Mouse (Mus musculus) splenic B cell, adult 2 months (primary cell): Measurements from ENCODE around the gene Pak2.

Experiments used
- DNase-seq: peaks from one replicate; pipeline ENCODE4 v3.0.0-alpha.2; 2011; ENCODE audit warnings: low read depth, low spot score
- H3K27me3 ChIP-seq: 2 replicates; pipeline ENCODE4 v1.6.1; 2012; ENCODE audit warnings: mild to moderate bottlenecking, low read length, moderate library complexity, mixed read lengths; ENCODE audit not compliant: control insufficient read depth, poor library complexity, insufficient read depth, severe bottlenecking
- H3K36me3 ChIP-seq: 2 replicates; pipeline ENCODE4 v1.6.1; 2012; ENCODE audit warnings: mild to moderate bottlenecking, low read length, moderate library complexity, mixed read lengths; ENCODE audit not compliant: control insufficient read depth, poor library complexity, insufficient read depth, severe bottlenecking

Gene Pak2

DNA sequence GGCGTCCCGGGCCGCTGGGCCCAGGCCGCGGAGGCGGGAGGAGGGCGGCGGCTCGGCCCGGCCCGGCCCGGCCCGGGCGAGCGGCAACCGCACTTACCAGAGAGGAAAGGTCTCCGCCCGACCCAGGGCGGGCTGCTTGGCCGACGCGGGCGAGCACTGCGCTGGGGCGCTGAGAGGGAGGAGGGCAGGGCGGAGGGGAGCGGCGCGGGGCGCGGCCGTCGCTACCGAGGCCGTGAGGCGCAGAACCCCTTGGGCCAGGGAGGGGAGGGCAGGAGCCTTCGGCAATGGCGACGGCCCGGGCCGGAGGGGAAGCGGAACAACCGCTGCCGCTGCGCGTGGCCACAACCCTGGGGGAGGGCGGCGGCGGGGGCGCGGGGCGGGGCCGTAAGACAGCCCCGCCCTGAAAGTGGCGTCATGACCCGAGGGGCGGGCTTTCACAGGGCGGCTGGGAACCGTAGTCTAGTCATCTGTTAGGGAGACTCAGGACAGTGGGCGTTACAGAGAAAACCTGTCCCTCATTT, at the start of gene Pak2:
Gene Pak2 (minus strand): TSS at position 352 of the 521 bp plus-strand sequence.
- peak; percentile 92 for DNase-seq
- H3K36me3 ChIP-seq = no peaks in the 10 kb centered on the region
- H3K27me3 ChIP-seq = no peaks in the 10 kb centered on the region

DNA sequence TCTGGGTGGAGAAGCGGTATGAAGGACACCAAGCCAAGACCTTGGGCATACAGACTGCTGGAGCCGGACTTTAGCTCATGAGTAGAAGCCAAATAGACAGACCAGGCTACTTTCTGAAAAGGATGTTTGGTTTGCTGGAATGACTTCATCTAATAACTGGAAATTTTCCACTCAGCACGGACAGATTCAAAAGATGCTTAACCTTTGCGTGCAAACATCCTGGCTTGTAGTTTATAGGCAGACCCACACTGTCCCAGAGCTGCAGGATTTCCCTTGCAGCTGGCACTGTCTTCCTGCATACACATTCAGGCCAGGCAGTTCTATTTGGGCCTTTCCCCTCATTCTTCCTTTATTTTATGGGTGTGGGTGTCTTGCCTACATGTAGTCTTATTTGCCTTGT, 47.9 kb upstream of the Pak2 start:
- no peaks in the 10 kb centered on the region for H3K36me3 ChIP-seq
- DNase-seq = no peak
- no peaks in the 10 kb centered on the region for H3K27me3 ChIP-seq

DNA sequence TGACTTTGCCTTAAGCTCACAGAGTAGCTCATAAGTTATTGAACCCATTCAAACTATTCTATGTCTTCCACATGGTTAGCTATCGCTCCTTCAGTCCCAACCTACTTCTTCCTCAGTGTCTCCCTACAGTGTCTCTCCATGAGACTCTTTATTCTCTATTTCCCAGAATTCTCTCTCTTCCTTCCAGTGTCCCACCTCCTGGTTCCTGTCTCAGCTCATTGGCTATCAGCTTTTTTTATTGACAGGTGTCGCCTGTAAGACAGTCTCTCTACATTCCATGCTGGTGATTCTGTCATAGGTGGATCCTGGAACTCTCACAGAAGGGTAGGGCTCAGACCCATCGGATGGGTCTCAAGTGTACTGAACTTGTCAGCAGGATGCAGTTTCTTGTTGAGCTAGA, 46.2 kb upstream of the Pak2 start:
- Histone ChIP-seq H3K27me3 (no peaks in the 10 kb centered on the region), H3K36me3 (no peaks in the 10 kb centered on the region)
- no peak for DNase-seq

DNA sequence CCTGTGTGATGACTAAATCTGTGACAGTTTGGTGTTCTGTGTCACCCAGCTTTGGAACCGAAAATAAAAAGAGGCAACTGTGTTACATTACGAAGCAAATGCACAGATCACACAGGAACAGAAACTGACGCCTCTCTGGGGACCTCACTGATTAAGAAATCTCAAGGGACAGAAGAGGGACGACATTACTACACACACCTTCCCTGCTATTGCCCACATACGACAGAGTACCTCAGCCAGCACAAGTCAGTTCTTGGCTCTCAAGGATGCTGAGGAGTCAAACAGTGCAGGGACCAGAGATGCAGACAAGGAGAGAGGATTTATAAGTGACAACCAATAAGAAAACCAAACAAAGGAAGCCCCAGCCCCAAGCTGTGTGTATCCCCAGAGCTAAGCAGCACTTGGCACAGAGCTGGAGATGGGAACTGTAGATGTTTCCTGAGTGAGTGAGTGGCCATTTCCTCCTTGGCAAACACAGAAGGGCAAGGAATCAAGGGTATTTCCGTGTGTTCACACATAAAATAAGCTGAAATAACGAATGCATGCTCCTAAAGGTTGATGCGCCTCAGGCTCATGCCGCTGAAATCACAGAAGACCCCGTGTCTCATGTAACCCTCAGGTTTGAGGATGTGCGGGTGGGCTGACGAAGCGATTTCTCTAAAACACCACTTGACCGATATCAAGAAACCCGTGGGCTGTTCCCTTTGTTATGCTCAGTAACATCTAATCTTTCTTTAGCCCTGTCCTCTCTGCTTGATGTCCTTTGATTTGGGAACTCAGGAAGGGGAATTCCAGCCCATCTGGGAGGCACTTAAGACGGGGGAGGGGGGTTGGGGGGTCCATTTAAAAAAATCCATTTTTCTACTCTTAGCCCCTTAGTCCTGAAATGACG, 45.5 kb upstream of the Pak2 start:
- Histone ChIP-seq H3K36me3 (no peaks in the 10 kb centered on the region), H3K27me3 (no peaks in the 10 kb centered on the region)
- DNase-seq = peak; percentile 95

DNA sequence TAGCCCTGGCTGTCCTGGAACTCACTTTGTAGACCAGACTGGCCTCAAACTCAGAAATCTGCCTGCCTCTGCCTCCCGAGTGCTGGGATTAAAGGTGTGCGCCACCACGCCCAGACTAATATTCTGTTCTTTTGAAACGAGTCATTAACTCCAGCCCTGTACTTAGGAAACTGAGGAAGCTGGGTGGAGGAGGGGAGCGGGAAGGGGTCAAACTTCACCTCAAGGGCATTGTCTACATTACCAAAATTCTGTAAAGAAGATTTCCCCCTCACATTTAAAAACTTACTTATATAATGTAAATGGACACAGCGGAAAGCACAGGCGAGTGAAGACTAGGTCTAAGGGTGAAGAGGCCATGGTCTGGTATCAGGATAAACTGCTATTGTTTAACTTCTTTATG, 44.9 kb upstream of the Pak2 start:
- H3K36me3 ChIP-seq = no peaks in the 10 kb centered on the region

DNA sequence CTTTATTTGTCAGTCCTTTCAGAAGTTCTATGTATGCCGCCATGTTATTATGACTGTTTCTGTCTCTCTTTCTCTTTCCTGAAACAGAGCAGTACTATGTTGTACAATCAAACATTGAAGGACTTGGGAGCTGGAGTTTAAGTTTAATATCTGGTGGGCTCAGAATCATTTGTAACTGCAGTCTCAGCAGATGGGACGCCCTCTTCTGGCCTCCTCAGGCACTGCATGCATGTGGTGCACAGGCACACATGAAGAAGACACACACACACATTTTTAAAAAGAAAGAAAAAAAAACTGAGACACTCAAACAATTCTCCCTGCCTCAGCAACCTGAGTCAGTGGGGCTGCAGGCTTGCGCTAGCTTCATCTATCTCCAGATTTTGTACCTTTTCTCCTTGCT, 41.3 kb upstream of the Pak2 start:
- H3K36me3 ChIP-seq = no peaks in the 10 kb centered on the region
- DNase-seq = no peak
- H3K27me3 ChIP-seq = no peaks in the 10 kb centered on the region

More for the DNA sequence above, 44.9 kb upstream of the Pak2 start:
- no peaks in the 10 kb centered on the region for H3K27me3 ChIP-seq
- no peak for DNase-seq

DNA sequence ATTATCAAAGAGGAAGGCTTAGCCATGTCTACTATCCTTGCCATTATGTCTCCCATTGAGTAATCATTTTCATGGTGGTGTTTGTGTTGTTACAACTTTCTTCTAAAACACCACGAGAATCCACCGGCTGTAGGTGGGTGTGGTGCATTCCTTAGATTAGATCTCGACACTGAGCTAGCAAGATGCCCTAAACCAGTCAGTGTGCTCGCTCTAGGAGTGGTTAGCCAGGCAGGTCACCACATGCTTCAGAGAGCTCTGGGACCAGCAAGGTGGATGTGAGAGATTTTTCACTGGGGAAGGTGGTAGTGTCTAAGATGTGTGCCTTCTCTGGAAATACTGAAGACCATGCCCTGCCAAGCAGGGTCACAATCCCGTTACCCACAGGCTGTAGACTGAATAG, 37.0 kb upstream of the Pak2 start:
- Histone ChIP-seq H3K27me3 (no peaks in the 10 kb centered on the region), H3K36me3 (no peaks in the 10 kb centered on the region)
- DNase-seq = no peak

DNA sequence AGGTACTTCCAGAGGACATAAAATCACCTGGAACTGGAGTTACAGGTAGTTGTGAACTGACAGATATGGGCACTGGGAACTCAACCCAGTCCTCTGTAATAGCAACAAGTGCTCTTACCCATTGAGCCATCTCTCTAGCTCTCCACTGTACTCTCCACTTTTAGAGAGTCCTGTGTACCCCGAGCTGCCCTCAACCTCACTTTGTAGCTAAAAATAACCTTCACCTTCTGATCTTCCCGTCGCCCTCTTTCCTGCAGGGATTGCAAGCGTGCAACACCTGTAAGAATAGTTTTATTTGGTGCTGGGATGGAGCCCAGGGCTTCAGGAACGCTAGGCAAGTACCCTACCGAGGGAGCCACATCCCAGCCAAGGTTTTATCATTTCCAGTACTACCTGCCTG, 36.6 kb upstream of the Pak2 start:
- Histone ChIP-seq H3K36me3 (no peaks in the 10 kb centered on the region), H3K27me3 (no peaks in the 10 kb centered on the region)
- DNase-seq = no peak

DNA sequence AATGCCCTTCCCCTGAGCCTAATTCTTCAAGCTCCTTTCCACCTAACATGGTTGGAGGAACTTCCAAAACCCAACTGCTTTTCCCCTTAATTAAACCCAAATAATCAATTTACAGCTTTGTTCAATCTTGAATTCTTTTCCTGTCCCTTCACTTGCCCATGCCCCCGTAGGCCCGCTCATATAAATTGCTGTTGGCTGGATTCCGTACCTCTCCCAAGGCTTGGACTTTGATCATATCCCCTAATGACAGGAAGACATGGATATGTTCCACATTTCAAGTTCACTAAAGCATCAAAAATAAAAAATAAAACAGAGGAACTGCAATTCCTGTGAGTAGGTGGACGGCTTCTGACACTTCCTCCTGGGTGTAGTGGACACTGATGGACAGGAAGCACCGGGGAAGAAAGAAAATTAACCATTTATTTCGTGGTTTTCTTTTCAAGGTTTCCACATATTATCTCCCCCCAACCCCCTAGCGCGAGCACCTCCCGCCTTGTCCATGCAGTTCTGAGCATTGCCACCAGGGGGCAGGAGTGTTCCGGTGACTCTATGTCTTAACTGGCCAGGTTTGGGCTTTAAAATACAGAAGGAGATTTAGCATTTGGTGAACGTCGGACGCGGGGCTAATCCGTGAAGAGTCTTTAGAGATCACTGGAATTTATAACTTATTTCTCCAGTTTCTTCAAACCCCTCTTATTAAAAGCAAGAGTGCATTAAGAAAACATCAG, 36.0 kb upstream of the Pak2 start:
- no peaks in the 10 kb centered on the region for H3K27me3 ChIP-seq
- peak; percentile 90 for DNase-seq
- H3K36me3 ChIP-seq = no peaks in the 10 kb centered on the region

DNA sequence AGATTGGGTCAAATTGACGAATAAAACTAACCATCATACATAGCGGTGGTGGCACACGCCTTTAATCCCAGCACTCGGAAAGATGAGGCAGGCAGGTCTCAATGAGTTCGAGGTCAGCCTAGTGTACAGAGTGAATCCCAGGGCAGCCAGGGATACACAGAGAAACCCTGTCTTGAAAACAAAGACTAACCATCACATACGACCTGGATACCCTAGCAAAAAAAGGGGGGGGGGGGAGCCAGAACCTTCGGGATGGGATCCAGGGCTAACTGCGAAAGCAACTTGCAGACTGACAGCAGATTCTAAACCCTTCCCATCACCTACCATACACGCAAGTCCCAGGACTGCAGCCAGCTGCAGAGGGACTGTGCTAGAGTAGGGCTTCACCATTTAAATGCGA, 35.3 kb upstream of the Pak2 start:
- Histone ChIP-seq H3K27me3 (no peaks in the 10 kb centered on the region), H3K36me3 (no peaks in the 10 kb centered on the region)
- no peak for DNase-seq

DNA sequence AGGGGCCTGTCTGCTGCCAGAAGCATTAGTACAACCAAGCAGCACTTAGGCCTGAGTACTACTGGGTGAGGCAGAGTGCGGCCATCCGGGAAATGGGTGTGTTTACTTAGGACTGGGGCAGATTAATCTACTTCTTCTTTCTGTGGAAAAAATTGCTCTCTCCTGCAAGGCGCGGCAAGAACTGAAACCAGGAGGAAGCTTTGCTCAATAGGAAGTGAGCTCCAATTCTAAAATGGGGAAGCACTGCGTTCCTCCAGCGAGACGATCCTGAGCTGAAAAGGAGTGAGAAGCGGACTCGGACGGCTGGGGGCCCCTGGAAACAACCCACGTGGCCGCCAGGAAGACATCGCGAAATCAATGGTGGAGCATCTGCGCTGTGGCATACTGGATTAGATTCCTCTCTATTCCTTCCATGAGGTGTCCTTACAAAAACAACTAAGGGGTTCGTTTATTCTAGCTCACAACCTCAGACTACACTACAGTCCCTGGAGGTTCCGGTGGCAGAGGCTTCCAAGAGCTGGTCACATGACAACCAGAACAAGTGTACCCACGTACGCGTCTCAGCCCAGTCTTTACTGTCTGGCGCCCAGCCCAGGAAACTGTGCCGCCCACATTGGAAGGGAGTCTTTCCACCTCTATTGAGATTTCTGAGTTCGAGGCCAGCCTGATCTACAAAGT, 34.5 kb upstream of the Pak2 start:
- DNase-seq = peak; percentile 83
- H3K27me3 ChIP-seq = no peaks in the 10 kb centered on the region
- no peaks in the 10 kb centered on the region for H3K36me3 ChIP-seq

DNA sequence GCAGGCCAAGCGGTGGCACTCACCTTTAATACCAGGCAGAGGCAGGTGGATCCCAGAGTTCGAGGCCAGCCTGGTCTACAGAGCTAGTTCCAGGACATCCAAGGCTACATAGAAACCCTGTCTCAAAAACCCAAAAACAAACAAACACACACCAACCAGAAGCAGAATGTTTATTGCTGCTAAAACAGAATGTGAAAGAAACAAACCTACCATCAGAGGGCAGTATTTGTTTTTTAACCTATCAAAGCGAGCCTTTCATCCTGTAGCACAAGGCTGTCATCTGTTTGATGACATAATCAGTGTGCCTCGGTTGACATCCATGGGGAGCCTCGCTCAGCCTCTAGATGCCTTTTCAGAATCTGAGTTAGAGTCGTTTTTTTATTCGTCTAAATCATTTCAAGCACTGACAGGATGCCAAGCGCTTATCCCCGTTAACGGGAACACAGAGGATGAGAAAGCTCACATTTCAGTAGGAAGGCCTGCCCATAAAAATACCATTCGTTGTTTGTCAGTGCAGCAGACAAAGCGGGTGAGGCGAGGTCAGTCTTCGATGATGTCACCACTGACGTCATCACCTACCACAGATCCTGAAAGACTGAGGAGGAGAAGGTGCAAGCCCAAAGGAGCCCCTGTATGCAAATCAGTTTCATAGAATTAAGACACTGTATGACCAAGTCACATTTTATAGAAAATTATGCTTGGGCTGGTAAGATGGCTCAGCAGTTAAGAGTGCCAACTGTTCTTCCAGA, 32.0 kb upstream of the Pak2 start:
- peak; percentile 63 for DNase-seq
- no peaks in the 10 kb centered on the region for H3K36me3 ChIP-seq

DNA sequence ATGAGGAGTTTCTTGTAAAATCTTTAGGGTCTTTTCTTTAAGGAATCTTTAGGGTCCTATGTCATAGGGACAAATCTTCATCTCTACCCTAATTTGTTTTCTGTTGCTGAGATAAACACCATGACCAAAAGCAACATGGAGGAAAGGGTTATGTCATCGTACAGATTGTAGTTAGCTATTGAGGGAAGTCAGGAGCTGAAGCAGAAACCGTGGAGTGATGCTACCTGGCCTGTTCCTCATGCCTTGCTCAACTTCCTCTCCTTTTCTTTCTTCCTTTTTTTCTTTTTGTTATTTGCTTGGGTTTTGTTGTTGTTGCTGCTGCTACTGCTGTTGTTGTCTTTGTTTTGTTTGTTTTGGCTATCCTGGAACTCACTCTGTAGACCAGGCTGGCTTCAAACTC, 29.4 kb upstream of the Pak2 start:
- peak; percentile 47 for DNase-seq
- no peaks in the 10 kb centered on the region for H3K27me3 ChIP-seq
- H3K36me3 ChIP-seq = 0 out of 2 replicates have a peak, but pooled peaks cover 3% of the 10 kb centered on the region

More for the DNA sequence above, 32.0 kb upstream of the Pak2 start:
- no peaks in the 10 kb centered on the region for H3K27me3 ChIP-seq

DNA sequence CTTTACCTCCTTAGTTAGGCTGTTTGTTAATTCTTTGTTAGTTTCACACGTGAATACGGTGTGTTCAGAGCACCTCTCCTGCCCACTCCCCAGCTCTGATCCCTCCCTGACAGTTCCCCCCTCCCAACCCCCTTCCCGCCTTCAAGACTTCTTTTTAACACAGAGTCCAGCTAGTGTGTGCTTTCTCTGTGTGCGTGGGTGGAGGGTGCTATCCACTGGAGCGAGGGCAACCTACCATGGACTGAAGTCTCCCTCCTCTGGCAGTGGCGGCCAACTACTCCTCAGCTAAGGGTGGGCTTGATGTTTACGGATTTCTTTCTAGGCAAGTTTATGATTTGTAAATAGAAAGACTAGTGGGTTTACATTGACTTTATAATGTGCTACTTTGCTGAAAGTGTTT, 29.0 kb upstream of the Pak2 start:
- DNase-seq = peak; percentile 68
- H3K36me3 ChIP-seq = 0 out of 2 replicates have a peak, but pooled peaks cover 3% of the 10 kb centered on the region
- H3K27me3 ChIP-seq = no peaks in the 10 kb centered on the region
